Mouse (Mus musculus) erythroblast, adult 5-6 weeks (primary cell): ENCODE results near the gene Trip13. TPM values are rescaled to one million over a fixed set of nuclear protein-coding genes. Genes with fewer than 3 reads are reported as not detected.
A peak's percentile ranks its signal among the peaks of the same experiment; 100 is the strongest.

Experiments used
- ATAC-seq: replicated peaks from 2 replicates; pipeline ENCODE4 v1.8.0; 2016; ENCODE audit warnings: moderate number of reproducible peaks, mild to moderate bottlenecking, moderate TSS enrichment, inconsistent platforms; ENCODE audit not compliant: poor library complexity, low FRiP score, severe bottlenecking
- total RNA-seq, 2 experiments: library from RNA; stranded (forward) in 1 of 2; stranded (reverse) in 1 of 2; fragments of 150-400 nt in 1 of 2; fragments of 200-764, 138-1000 nt in 1 of 2; gene quantifications; 2 replicates each; pipeline versions ENCODE4 v1.2.3 to v1.2.4; 2015 to 2017; ENCODE audit warnings: low replicate concordance in 2 of 2

The Trip13 gene
- 6.1 and 6.5 TPM in 2 replicates for total RNA-seq (2015; ENCODE audit: low replicate concordance)
- 11.7 and 14.9 TPM in 2 replicates for total RNA-seq (2017; ENCODE audit: low replicate concordance)

- ATAC-seq, result peak; percentile 97
These were observed at the start of gene Trip13, which contains the start of gene Brd9 for GRCm38 (mm10) chr13:73937321-73938176. Trip13 (minus strand) TSS chr13:73937784. Brd9 (plus strand) TSS chr13:73937811.

GRCm38 (mm10) chr13:73976935-73977334 lies 39.4 kb upstream of the Trip13 start:
- no peak for ATAC-seq

GRCm38 (mm10) chr13:73974523-73974922 lies 36.9 kb upstream of the Trip13 start:
- ATAC-seq, result no peak

- ATAC-seq, result peak; percentile 66
These were observed 33.2 kb upstream of the Trip13 start for GRCm38 (mm10) chr13:73970545-73971448.

- no peak for ATAC-seq
These were observed 26.0 kb upstream of the Trip13 start, which contains the start of gene Zdhhc11 for GRCm38 (mm10) chr13:73963551-73963950. Zdhhc11 (plus strand) TSS chr13:73963851.

- no peak for ATAC-seq
These were observed 23.6 kb upstream of the Trip13 start for GRCm38 (mm10) chr13:73961177-73961576.

GRCm38 (mm10) chr13:73960117-73960652 lies 22.6 kb upstream of the Trip13 start:
- ATAC-seq, result no peak

- ATAC-seq, result no peak
These were observed 17.9 kb upstream of the Trip13 start for GRCm38 (mm10) chr13:73955531-73955930.

- no peak for ATAC-seq
These were observed 17.1 kb upstream of the Trip13 start for GRCm38 (mm10) chr13:73954666-73955065.

- no peak for ATAC-seq
These were observed 16.1 kb upstream of the Trip13 start for GRCm38 (mm10) chr13:73953551-73954130.

- ATAC-seq, result no peak
These were observed 7.0 kb upstream of the Trip13 start for GRCm38 (mm10) chr13:73944606-73945005.

GRCm38 (mm10) chr13:73939101-73939500 lies 1.5 kb upstream of the Trip13 start:
- no peak for ATAC-seq

- ATAC-seq, result peak; percentile 27; the same call in 1 of the 2 replicates
These were observed 585 bp upstream of the Trip13 start for GRCm38 (mm10) chr13:73938177-73938560.

- peak; percentile 19 for ATAC-seq
These were observed 655 bp downstream of the Trip13 start for GRCm38 (mm10) chr13:73936938-73937320.

- no peak for ATAC-seq
These were observed 5.4 kb downstream of the Trip13 start for GRCm38 (mm10) chr13:73932201-73932600.

GRCm38 (mm10) chr13:73913066-73913465 lies 24.5 kb downstream of the Trip13 start:
- no peak for ATAC-seq

- ATAC-seq, result no peak
These were observed 29.7 kb downstream of the Trip13 start for GRCm38 (mm10) chr13:73907683-73908412.

GRCm38 (mm10) chr13:73907136-73907535 lies 30.4 kb downstream of the Trip13 start:
- no peak for ATAC-seq

- ATAC-seq, result no peak
These were observed 40.0 kb downstream of the Trip13 start for GRCm38 (mm10) chr13:73897561-73897960.
